Mouse (Mus musculus) gastrocnemius, adult 2 months (tissue): ENCODE data around the gene Dclk1. TPM values are rescaled to one million over a fixed set of nuclear protein-coding genes. Genes with fewer than 3 reads are reported as not detected.
"Not testable (repeated sequence)": the region's sequence is repeated elsewhere in the genome, so short reads cannot be mapped to it uniquely, and the experiment has no call there.

Experiments used
- DNase-seq: peaks from one replicate; pipeline ENCODE4 v3.0.0; 2022
- H3K27ac ChIP-seq: fragments of 200-600 bp; 2 replicates; pipeline ENCODE4 v1.8.1; 2022; ENCODE audit warnings: mild to moderate bottlenecking
- H3K4me3 ChIP-seq: fragments of 200-600 bp; 2 replicates; pipeline ENCODE4 v1.8.1; 2022; ENCODE audit warnings: mild to moderate bottlenecking, moderate library complexity
- CTCF ChIP-seq: fragments of 200-600 bp; IDR thresholded peaks from 2 replicates; pipeline ENCODE4 v1.8.1; 2022; ENCODE audit warnings: antibody characterized with exemption, mild to moderate bottlenecking, moderate library complexity
- intact Hi-C: fragments of 180-260 bp; cut with DNase I; formaldehyde crosslinking; loops from one replicate; pipeline ENCODE4 v1.15.1; 2025
- long read RNA-seq, 2 experiments: library from polyadenylated mRNA; stranded (forward); transcript quantifications; one replicate each; pipeline ENCODE4 v2.0.0; 2021
- total RNA-seq, 2 experiments: library from RNA; stranded (reverse); gene quantifications; 2 replicates each; pipeline ENCODE4 v1.2.3; 2021

The Dclk1 gene
- total RNA-seq = 1 to 10 TPM; 1.5 to 3.5 TPM
- long read RNA-seq, experiment 1, full-length matches to known transcripts = 3 of 5 reads
- long read RNA-seq, experiment 1, partial matches to known transcripts = 1 of 5 reads
- long read RNA-seq, experiment 1, other reads (novel, unspliced or antisense) = 1 of 5 reads
- long read RNA-seq, experiment 2, partial matches to known transcripts = 0 of 1 reads
- long read RNA-seq, experiment 2, other reads (novel, unspliced or antisense) = 1 of 1 reads

DNA sequence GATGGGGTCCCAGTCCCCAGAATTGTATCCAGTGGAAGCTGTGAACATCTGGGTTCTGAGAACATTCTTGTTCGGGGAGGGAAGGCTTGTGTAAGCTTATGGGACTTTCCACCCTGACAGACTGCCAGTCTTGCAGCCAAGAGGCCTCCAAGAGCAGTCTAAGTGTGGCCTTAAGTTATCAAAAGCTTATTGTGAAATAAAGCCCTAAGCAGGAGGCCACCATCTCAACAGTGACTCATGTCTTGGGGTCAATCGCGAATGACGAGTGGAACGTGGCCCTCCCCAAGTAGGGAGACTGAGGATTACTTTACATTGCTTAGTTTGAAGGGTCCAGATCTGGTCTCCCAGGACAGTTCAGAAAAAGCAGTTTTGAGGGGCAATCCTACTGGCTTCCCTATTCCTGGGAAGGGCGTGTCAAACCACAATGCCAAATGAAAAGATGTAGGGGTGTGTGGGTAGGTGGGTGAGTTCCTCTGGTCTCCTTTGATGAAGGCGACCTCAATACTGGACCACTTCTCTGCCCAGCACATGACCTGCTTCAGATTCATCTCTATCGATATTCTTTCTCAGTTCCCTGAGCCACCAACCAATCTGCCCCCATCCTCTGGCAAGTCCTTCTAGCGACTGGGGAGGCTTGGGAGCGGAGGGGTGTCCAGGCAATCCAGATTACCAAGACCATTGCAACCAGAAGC lies at the start of gene Dclk1:
Gene Dclk1, plus strand, starts transcription at position 635 of the 692 bp plus-strand sequence.
- intact Hi-C loops = loop anchor here (10.0 kb wide), 1 partner anchor 113 kb away; no protein-coding TSS in a partner anchor
- H3K27ac ChIP-seq = peak within 1 kb of the TSS; percentile 66

DNA sequence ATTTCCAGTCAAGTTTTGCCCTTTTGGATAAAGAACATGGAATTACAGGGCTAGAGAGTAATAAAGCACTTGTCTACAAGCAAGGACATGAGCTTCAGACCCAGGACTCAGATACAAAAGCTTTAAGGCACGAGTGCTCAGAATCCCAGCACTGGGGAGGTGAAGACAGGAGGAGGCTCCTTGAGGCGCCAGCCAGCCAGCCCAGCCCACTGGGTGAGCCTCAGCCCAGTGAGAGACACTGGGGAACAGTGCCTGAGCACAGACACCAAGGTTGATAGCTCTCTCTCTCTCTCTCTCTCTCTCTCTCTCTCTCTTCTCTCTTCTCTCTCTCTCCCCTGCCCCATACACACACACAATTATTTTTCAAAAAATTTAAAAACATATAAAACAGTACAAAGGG lies 48.8 kb upstream of the Dclk1 start:
- intact Hi-C loops = no loop called here
- no peak for DNase-seq
- TF ChIP-seq CTCF = no peak
- Histone ChIP-seq H3K4me3 (no peak overlapping the region), H3K27ac (no peak overlapping the region)

More for the DNA sequence above, at the start of gene Dclk1:
- H3K4me3 ChIP-seq = peak within 1 kb of the TSS; percentile 73
- peak; percentile 62 for DNase-seq
- TF ChIP-seq CTCF = no peak

DNA sequence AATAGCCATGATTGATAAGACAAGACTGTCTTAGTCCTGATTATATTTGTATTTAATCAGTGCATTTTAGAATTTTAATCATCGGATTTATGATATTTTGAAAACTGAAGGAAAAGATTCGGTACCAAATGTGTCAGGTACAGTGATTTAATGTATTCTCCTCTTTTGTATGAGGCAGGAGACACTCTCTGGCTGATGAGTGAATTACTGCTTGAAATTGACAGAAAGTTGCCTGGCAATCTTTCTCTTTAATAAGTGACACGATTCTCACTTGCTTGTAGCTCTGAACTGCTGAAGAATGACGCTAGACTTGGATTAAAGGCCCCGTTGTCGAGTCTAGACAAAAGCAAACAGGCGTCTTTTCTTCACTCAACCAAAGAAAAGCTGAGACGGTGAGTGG lies 47.4 kb upstream of the Dclk1 start:
- H3K27ac ChIP-seq = no peak overlapping the region
- no peak for TF ChIP-seq CTCF
- H3K4me3 ChIP-seq = no peak overlapping the region
- no peak for DNase-seq
- intact Hi-C loops = no loop called here

DNA sequence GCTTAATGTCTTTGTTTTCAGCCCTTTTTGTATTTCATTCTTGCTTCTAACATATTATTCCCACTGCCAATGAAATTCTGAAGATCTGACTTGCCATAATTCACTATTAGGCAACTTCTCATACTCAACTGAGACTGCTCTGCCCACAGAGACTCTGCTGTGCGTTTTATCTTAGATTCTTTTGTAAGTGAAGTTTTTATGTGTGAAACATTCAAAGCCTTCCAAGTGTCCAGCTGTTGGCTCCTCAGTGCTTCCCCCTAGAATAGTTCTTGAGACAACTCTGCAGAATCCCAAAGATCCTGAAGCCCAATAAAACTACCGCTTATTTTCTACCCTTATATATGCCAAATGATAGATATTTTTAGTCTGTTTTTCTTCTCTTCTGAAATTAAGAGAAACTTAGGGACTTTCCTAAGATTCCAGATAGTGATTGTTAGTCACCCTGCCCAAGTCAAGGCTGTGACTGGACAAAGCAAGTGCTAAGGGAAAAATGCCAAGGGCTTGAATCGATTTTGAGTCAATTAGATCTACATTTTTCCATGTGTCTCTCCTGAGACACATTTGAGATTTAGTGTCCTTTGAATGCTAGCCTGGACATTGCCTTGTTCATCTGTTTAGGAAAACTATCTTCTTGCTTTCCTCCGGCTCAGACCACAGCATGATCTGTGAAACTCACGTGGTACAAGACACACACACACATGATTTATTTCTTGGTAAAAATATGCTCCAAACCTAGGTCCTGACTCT lies 46.4 kb upstream of the Dclk1 start:
- DNase-seq = no peak
- no peak for TF ChIP-seq CTCF
- no peak overlapping the region for H3K4me3 ChIP-seq
- intact Hi-C loops = no loop called here
- H3K27ac ChIP-seq = no peak overlapping the region

DNA sequence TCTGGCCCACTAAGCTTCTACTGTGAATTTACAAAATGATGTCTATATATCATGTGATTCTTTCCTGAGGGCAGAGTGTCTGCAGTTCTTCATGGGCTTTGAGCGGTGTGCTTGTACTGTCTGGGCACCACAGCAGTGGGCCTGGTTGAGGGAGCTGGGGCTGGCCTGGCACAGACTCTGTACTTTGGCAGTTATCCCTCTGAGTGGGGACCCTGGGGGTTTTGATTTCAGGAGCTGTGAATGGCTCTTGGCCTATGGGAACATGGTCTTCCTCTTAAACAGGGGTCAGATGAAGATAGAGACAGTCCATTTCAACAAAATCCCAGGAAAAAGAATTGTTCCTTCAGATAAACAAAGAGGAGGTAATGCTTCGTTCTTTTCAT lies 45.8 kb upstream of the Dclk1 start:
- intact Hi-C loops = no loop called here
- no peak for TF ChIP-seq CTCF
- DNase-seq = no peak
- H3K27ac ChIP-seq = no peak overlapping the region
- H3K4me3 ChIP-seq = no peak overlapping the region

DNA sequence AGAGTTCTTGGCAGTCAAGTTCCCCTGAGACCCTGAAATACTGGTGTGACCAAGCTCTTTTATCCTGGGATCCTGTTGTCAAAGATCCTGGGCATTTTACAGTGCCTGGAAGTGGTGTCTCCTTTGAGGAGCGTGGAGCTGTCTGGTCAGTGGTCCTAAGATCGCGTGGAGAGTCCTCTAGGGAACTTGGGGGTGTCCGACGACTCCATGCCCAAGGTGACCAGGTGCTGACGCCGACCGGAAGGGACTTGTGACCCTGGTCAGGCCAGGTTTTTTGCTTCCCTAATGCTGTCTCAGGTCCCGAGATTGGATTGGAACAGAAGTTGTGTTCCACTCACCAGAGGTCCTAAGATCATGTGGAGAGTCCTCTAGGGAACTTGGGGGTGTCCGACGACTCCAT lies 38.5 kb upstream of the Dclk1 start:
- H3K27ac ChIP-seq, H3K4me3 ChIP-seq, DNase-seq, intact Hi-C loops: not testable (repeated sequence)

DNA sequence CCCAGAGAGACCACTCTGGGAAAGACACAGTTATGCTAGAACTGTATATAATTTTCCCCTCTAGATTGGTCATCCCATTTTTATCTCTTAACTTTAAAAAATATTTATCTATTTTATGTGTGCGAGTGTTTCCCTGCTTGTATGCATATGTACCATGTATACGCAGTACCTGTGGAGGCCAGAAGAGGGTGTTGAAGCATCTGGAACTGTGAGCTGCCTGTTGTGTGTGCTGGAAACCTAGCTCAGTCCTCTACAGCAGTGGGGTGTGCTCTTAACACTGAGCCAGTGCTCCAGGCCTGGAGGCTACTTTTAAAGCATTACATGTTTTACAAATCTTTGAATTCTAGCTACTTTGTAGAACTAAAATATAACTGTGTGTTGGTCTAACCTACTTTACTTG lies 35.8 kb upstream of the Dclk1 start:
- no peak overlapping the region for H3K4me3 ChIP-seq

DNA sequence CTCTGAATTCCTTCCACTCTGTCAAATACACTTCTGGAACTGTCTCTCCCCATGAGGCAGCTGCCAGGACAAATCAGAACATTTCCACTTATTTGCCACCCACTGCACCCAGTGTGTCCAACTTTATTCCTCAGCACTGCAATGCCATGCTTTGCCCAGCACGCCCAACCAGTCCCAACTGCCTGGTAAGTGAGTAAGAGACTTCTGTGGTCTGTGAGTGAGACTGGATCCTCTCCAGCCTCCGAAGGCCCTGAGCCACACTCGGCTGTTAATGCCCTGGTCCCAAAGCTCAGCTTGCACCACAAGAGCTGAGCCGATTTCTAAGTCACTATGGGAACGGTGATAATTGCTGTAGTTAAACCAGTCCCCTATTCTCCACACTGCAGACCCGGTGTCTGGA lies 34.5 kb upstream of the Dclk1 start:
- no peak overlapping the region for H3K27ac ChIP-seq
- intact Hi-C loops = no loop called here
- DNase-seq = no peak
- no peak for TF ChIP-seq CTCF
- H3K4me3 ChIP-seq = no peak overlapping the region

More for the DNA sequence above, 35.8 kb upstream of the Dclk1 start:
- intact Hi-C loops = no loop called here
- DNase-seq = no peak
- H3K27ac ChIP-seq = no peak overlapping the region
- peak; percentile 4; the same call in 1 of the 2 replicates for TF ChIP-seq CTCF

DNA sequence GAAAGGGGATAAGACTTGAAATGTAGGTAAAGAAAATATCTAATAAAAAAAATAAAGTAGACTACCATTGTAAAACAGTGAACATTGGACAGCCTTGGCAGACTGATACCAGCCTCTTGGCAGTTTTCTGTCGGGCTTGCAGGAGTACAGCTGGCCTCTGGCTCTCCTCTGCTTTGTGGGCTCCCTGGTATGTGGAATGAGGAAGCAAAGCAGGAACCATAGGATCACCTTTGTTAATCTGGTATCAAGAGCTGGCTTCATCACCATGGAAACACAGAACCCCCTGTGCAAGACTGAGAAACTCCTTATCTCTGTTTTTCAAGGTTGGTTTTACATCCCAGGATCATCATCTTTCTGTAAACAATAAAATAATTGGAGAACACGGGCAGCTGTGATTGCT lies 29.9 kb upstream of the Dclk1 start:
- DNase-seq = no peak
- H3K4me3 ChIP-seq = no peak overlapping the region
- H3K27ac ChIP-seq = no peak overlapping the region
- intact Hi-C loops = no loop called here
- TF ChIP-seq CTCF = no peak

DNA sequence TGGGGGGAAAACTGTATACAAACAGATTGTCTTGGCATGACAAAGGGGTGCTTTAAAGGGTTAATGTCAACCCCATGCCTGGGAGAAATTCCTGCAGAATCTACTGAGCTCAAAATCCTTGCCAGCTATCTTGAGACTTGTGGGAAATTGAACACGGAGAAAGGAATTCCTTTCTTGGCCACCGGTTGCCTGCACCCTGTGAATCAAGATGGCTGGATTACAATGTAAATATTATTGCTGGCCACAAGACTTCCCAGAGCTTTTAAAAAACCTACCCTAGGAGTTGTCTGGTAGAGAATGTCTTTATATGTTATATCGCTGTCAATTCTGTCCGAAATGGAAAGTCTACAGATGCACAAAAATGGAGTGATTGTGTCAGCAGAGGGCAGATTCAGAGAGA lies 28.4 kb upstream of the Dclk1 start:
- Histone ChIP-seq H3K27ac (no peak overlapping the region), H3K4me3 (no peak overlapping the region)
- intact Hi-C loops = no loop called here
- no peak for DNase-seq
- no peak for TF ChIP-seq CTCF

DNA sequence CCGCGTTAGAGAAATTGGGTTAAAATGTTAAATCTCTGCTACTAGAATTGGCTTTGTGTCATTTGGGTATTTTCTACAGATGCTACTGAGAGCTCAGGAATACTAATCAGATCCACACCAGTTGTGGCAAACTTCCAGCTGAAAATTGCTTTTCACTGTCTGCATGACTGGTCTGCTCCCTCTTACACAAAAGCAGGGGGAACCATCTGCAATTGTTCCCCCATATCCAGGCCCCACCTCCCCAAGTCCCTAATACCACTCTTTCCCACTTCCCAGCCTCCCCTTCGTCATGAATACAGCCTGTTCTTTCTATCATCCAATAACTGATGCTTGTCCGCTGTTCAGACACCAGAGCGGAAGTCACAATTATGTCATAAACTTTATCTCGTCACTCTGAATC lies 27.8 kb upstream of the Dclk1 start:
- no peak overlapping the region for H3K27ac ChIP-seq
- TF ChIP-seq CTCF = no peak
- DNase-seq = no peak
- intact Hi-C loops = no loop called here
- no peak overlapping the region for H3K4me3 ChIP-seq

DNA sequence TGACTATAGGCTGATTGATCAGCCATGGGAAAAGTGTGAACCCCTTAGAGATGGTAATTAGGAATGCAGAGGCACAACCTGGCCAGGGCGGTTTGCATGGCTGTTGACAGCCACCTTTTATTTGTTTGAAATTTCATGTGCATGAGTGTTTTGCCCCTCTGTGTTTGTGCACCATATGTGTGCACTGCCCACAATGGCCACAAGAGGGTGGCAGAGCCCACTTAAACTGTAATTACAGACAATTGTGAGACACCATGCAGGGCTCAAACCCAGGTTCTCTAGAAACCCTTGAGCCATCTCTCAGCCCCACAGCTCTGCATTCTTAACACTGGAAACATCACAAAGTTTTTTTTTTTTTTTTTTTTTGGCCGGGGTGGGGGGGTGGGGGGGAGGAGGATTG lies 19.7 kb upstream of the Dclk1 start:
- Histone ChIP-seq H3K27ac (no peak overlapping the region), H3K4me3 (no peak overlapping the region)
- TF ChIP-seq CTCF = peak; percentile 32
- DNase-seq = no peak
- intact Hi-C loops = no loop called here

DNA sequence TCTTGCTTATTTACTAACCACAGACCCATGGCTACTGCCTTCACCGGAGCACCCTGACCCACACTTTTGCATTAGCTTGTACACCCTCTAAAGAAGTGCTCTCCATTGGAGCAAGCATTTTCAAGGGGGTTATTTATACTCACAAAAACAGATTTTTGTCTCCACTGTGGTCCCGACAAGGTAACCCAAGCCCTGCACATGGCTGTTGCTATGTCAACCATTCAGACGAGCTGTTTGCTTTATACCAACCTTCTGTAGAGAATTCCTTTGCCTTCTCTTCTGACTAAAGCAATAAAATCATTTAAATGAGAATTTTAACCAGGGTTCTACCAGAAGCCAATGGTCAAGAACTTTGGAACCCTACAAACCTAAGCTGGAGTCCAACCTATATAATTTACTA lies 18.3 kb upstream of the Dclk1 start:
- H3K27ac ChIP-seq = no peak overlapping the region
- H3K4me3 ChIP-seq = no peak overlapping the region
- intact Hi-C loops = no loop called here
- no peak for TF ChIP-seq CTCF
- DNase-seq = no peak
